Mouse (Mus musculus): ENCODE measurements around the gene BC005624.

The BC005624 gene

DNA sequence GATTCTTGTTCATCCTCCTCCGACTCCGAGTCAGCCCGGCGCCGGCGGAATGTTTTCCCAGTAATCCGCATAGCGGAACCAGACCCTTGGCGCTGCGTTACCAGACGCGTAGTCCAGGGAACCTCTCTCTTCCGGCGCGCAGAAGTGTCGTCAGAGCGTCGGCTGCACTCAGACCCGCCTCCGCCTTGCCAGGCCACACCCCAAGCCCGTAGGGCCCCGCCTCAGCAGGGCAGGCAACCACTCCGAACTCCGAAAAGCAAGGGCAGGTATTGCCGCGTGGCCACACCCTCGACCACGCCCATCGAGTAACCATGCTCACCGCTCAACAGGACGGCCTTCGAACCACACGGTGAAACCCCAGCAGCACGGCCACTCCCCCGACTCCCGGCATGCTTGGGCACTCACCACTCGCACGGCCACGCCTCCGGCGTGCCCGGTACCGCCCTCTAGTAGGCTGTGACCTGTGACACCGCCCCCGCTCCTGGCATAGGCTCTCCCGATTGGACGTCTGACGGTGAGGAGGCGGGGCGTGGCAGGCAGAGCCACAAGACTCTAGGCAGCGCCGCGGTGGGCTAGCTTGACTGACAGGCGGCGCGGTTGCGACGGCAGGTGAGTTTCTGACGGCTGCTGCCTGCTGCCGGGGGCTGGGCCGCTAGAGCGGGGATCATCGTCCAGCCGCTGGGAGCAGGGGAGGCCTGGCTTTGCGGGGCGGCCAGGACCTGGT is at the start of gene BC005624, which contains the start of gene Usp20:
Gene BC005624 (minus strand): TSS at position 412 of the 724 bp plus-strand sequence.
Gene Usp20 (plus strand): TSS at position 490 of the 724 bp plus-strand sequence.
- peak; percentile 100 for DNase-seq

GRCm38 (mm10) chr2:31026642-31027041 is 44.6 kb upstream of the BC005624 start:
- no peak for DNase-seq

- DNase-seq: peak; percentile 6
Measured at GRCm38 (mm10) chr2:31025458-31025857, 43.5 kb upstream of the BC005624 start.

GRCm38 (mm10) chr2:31024618-31025370 is 42.8 kb upstream of the BC005624 start:
- peak; percentile 74 for DNase-seq

- DNase-seq: no peak
Measured at GRCm38 (mm10) chr2:31023940-31024339, 41.9 kb upstream of the BC005624 start.

- DNase-seq: no peak
Measured at GRCm38 (mm10) chr2:31020202-31020601, 38.2 kb upstream of the BC005624 start.

DNA sequence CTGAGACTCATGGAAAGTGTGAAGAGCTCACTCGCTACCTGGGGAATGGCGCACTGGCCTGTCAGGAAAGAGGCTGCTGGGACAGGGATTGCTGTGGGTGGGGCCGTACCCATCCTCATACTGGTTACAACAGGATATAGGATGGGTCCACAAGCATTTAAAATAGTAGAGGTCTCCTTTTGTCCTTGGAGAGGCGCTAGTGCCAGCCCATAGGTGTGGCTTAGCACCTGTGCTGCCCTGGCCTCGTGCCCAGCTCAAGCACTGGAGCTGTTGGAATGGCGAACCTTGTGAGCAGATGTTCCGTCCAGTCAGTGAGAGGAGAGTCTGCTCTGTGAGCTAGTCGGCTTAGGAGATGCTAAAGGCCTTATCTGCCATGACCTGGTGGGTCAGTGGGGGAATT is 37.0 kb upstream of the BC005624 start:
- DNase-seq: no peak

- no peak for DNase-seq
Measured at GRCm38 (mm10) chr2:31018519-31018918, 36.5 kb upstream of the BC005624 start.

GRCm38 (mm10) chr2:31017625-31018317 is 35.8 kb upstream of the BC005624 start:
- no peak for DNase-seq

- DNase-seq: no peak
Measured at GRCm38 (mm10) chr2:31013371-31014120, 31.5 kb upstream of the BC005624 start.

DNA sequence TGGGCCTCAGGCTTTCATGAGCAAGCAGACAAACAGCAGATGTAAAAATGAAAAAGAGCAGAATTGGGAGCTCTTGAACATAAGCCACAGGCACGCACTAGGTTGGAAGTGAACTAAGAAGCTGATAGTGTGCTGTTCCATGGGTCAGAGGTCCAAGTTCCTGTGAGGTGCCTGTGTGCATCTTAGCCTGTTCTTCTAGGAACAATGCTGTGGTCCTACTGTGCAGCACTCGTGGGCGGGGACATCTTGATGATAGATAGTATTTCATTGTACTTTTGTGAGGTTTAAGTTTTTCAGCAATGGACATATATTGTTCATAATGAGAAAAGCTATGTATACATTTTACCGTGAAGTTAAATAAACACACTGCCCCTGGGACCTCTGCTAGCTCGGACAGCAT is 25.2 kb upstream of the BC005624 start:
- no peak for DNase-seq

DNA sequence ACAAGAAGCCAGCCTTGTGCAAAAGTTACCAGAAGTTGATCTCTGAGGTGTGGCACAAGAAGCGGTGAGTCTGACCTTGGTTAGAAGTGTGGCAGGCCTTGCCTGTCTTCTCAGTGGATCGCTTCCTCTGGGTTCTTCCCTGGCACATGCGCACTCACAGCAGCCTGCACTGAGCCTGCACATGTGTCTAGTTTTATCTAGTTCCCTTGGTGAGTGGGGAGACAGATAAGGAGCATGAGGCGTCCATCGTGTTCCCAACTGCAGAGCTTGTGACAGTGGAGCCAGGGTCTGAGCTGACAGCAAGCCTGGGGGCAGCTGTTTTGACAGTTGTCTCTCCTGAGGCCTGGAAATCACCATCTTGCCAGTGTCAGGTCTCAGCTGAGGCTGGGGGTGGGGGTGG is 24.4 kb upstream of the BC005624 start:
- no peak for DNase-seq

GRCm38 (mm10) chr2:31005453-31005852 is 23.5 kb upstream of the BC005624 start:
- no peak for DNase-seq

- DNase-seq: no peak
Measured at GRCm38 (mm10) chr2:31002857-31003256, 20.9 kb upstream of the BC005624 start.

DNA sequence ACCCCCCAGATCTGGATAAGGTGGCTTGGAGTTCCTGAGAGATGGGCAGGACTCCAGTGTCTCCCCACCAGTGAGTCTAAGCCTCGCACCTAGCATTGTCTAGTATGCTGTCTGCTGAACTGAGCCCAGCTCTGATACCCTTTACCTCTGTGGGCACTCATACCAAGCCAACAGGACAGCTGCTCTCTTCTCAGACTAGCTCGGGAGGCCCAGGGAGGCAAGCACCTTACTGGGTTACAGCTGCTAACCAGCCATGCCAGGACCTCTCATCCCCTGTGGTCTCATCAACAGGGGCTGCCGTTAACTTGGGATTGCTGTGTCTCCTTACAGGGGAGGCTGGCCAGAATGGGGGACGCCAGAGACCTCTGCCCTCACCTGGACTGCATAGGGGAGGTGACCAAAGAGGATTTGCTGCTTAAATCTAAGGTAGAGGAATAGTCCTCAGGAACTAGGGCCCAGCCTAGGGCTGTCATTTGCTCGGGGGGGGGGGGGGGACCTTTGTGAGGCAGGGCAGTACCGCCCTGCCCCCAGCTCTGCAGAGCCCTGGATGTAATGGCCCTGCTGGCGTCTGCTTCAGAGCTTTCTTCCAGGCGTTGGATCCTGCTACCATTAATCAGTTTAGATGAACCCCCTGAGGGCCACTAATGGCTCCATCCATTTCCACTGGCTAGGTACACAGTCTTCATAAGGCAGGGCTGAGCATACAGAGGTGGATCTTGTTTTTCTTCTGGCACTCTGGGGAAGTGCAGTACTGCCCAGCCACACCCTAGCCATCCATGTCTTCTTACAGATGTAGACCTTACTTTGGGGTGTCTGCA is 16.7 kb upstream of the BC005624 start:
- DNase-seq: no peak

DNA sequence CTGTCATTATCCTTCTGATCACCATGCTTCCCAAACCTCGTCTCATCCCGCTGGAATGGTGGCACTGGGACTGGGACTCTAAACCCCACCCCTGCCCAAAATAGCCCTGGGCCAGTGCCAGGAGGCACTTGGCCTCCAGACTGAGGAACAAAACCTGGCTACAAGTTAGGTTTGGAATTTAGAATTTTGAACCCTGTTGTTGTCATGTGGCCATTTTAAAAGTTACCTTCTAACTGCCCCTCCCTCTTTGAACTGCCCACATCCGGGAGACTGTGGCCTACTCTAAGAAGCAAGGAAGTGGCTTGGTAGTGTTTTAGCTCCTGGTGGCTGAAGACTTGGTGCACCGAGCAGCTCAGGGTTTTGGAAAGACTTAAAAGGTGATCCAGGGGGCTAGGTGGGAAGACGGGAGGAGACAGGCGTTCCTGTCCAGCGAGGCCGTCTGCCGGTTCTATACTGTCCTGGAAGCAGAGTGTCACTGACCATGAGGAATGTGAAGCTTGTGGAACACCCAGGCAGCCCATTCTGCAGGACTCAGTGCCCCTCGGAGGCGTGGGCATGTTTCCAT is 13.5 kb upstream of the BC005624 start:
- DNase-seq: no peak

DNA sequence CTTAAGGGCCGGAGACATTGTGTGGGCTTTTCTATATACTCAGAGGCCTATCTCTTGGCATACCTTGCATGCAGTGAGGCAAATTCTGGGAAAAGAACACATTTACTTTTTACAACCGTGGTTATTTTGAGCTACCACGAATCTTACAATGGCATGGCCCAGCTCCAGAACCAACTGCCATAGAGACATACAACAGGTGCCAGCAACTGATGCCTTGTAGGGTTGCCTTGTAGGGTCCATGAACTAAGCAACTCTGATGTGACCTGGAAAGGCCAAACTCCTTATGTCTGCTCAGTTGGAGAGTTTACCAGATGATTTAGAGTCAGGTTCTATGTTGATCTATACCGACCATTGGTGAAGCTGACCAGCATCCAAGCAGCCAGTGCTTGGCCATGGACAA is 12.9 kb upstream of the BC005624 start:
- DNase-seq: no peak

GRCm38 (mm10) chr2:30990221-30990620 is 8.2 kb upstream of the BC005624 start:
- DNase-seq: no peak

DNA sequence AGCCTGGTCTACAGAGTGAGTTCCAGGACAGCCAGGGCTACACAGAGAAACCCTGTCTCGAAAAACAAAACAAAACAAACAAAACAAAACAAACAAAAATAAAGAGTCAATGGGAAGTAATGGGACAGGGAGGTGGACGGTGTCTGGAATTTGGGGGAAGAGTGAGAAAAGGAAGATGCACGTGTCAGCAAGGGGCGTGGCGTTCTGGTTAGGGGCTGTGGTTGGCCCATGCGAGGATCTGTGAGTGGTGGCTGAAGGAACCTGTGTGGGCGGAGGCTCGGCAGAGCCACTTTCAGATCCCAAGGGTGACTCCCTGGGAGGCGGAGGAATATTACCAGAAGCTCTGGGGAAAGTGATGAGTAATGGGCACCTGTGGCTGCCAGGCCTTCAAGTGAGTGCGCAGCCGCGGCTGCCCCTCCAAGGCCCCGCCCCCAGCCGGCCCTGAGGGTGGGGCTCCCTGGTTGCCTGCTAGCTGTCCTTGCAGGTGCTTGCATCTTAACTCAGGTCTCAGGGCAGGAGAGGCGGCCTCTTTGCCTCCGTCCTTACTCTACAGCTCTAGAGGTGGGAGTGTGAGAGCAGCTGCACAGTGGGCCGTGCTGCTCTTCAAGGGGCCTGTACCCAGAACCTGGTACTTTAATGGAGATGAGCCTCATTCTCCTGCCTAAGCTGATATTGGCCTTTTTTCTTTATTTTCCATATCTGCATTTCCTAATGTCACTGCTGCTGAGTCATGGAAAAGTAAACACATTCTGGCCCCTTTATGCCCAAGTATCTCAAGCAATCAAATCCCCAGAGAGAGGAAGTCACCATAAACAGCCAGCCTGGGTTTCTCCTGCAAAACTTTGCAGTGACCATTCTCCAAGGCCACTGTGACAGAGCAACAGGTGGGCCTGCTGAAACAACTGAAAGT is 3.4 kb upstream of the BC005624 start:
- peak; percentile 6 for DNase-seq

DNA sequence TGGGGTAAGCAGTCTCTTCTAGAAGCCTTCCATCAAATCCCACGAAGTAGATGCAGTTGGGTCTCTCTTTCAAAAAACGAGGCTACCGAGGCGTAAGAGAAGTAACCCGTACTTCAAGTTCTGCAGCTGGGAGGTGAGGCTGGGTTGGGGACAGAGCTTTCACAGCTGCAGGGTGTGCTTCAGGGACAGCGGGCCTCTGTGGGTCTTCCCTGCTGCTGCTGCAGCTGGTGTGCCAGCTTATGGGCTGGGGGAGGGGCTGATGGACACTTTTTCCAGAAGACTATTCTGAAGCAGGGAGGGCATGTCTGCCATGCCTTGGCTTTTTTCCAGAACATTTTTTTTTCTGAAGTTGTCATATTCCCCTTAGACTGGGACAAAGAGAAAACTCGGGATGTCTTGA is 1.0 kb upstream of the BC005624 start:
- DNase-seq: peak; percentile 48

Measured in retina, postnatal 1 day (tissue).